Mouse (Mus musculus): ENCODE data around the gene 9130230L23Rik.

9130230L23Rik gene

DNA sequence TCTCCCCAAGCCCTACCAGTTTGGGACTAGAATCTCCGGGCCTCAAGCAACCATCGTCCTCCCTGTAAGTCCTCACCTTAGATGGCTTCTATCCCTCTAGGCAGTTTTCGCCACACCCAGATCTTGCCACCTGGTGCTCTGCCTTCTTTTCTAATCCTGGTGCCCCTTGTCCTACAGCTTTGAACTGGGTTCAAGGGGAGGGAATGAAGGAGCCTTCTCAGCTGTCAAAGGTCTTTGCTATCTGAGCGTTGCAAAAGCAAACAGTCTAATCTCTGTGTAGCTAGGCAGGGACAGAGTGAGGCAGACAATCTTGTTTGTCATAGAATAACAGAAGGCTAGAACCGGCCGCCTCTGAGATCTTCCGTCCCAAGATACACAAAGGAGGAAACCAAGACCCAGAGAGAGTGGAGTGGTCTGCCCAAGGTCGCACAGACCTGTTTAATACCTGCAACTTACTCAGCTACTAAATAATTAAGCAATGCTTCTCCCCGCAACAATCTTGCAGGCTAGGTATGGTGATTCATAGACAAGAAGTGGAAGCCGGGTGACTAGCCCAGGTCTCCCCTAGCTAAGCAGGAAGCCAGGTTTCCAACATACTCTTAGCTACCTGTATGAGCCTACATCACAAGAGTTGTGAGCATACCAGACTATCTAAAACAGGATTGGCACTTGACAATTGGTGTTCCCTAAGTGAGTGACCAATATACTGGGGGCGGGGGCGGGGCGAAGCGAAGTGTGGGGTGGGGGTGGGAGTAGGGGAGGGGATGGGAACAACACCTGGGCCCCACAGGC lies at the start of gene 9130230L23Rik:
Gene 9130230L23Rik, minus strand, starts transcription at position 152 of the 792 bp plus-strand sequence.
- no peak for TF ChIP-seq GATA4 (IDR thresholded peaks at IDR 0.05; ENCODE audit: insufficient replicate concordance, low read length)

DNA sequence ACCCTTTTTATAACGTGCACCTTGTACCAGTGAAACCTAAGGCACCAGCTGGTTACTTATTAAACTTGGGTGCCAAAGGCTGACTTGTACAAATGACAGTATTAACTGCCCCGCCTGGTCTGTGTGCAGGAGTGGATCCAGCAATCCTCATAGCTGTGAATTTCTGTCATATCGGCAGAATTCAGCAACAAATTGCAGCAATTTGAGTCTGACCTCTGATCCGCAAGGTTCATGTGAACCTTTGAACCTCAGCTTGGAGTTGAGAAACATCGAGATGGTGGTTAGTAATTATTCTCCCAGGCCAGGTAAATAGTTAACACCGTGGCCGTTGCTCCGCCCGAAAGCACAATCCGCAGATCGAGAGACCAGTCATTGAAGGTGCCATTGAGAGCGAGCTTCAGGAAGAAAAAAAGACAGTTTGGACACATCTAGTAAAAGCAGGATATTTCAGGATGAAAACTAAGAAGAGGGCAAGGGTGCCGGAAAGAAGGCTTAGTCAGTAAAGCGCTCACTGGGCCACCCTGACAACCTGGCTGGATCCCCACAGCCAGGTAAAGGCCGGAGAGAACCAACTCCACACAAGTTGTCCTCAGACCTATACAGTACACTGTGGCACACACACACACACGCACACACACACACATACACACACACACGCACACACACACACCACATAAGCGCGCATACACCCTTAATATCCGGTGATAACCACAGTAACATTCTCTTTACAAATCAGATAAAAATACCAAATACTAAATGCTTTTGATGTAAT lies 48.9 kb upstream of the 9130230L23Rik start:
- no peak for TF ChIP-seq GATA4 (IDR thresholded peaks at IDR 0.05; ENCODE audit: insufficient replicate concordance, low read length)

DNA sequence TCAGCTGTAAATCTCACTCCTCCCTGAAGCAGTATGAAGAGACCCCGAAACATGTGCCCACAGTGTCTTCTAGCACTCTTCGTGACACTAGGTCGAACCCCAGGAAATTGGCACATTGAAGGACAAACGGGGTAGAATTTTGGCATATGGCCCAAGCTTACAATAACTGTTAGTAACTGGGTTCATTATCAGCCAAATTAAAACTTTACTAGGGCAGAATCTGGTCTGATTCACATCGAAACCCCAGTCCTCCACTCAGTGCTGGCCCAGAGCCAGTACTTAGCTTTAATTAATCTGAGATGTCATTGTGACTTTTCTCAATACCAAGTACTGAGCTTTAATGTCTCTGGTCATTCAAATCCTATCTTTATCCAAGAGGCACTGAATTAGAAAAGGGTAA lies 46.8 kb upstream of the 9130230L23Rik start:
- TF ChIP-seq GATA4 (IDR thresholded peaks at IDR 0.05; ENCODE audit: insufficient replicate concordance, low read length), result no peak

DNA sequence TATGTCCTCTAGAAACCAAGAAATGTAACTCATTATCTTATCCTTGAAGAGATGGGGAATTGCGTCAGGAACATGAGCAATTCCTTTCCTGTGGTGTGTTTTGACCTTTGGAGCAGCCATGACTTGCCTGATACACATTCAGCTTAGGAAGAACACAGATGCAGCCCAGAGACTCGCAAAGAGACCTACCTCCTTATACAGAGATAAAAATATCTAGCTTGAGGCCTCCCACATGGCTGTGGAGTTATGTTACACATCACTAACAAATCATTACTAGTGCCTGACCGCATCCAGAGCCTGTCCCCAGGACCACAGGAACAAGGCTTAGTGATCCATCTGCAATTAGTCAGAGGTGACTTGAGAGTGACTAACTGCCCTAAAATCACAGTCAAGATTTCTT lies 42.3 kb upstream of the 9130230L23Rik start:
- TF ChIP-seq GATA4 (IDR thresholded peaks at IDR 0.05; ENCODE audit: insufficient replicate concordance, low read length), result no peak

DNA sequence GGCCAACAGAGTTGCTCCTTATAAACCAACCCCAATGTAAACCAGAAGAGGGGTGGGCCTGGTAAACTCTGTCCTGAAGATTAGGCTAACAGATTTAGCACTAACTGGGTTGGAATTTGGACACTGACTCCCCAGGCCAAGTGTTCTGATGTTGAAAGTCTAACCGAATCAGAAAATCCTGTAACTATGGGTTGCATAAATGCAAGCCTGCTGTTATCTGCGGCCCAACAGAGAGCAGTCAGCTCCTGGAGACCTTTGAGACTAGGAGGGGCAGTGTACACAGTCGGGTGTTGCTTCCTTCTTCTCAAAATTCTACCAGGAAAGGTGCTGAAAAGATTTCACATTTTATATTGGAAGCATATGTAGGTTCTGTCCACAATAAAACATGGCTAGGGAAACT lies 39.8 kb upstream of the 9130230L23Rik start:
- TF ChIP-seq GATA4 (IDR thresholded peaks at IDR 0.05; ENCODE audit: insufficient replicate concordance, low read length), result peak; percentile 92

DNA sequence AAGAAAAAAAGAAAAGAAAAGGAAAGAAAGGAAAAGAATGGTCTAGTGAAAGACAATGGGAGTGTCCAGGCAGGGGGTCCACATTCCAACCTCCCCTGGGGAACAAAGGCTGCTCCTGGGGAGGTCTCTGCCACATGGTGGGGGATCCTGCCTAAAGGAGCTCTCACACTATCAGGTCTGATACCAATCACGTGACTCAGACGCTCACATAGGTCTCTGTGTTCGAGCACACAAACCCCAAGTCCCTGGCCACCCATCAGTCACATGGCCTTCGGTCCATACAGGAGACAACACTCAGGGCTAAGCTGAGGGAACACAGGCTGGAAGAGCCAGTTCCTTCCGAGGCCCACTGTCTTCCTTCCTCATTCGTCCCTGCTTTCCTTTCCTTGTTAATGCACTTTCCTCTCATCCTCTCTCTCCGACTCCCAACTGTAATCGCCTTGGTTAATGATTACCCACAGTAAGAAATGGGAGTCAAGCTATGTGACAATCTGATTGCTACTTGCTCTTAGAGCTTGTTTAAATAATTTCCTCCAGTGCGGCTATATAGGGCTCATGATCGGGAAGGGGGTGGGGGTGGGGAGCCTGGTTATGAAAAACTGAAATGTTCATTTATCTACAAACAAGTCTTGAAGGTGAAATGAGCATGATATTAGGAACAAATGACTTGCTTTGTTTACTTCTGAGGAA lies 38.7 kb upstream of the 9130230L23Rik start:
- TF ChIP-seq GATA4 (IDR thresholded peaks at IDR 0.05; ENCODE audit: insufficient replicate concordance, low read length), result no peak

DNA sequence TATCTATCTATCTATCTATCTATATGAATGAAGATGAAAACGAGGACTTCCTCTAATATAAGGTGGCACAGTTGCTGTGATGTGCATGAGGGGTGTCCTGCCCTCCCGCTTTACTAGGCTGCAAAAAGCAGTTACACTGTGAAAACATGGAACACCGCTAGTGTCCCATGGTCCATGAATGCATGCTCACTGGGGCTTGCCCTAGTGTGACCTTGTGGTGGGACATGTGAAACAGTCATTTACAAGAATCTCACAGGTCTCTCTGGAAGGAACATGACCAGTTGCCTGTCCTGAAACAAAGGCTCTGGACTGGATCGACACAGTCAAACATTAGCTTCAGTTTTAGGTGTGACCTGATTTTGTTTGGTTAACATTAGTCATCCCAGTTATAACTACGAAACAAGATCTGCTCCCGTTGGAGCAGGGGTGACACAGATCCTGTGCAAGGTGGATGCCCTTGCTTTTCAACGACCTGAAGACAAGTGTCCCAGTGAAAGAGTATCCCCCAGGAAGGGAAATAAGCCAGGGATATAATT lies 36.7 kb upstream of the 9130230L23Rik start:
- TF ChIP-seq GATA4 (IDR thresholded peaks at IDR 0.05; ENCODE audit: insufficient replicate concordance, low read length), result no peak

DNA sequence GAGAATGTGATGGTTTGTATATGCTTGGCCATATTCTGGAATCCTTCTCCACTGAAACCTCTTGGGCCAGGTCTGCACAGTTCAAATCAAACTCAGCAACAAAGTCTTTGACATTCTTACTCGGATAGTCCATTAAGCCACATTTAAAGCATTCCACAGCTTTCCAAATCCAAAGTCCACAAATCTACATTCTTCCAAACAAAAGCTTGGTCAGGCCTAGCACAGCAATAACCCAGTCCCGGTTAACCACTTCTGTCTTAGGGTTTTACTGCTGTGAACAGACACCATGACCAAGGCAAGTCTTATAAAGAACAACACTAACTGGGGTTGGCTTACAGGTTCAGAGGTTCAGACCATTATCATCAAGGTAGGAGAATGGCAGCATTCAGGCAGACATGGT lies 35.7 kb upstream of the 9130230L23Rik start:
- TF ChIP-seq GATA4 (IDR thresholded peaks at IDR 0.05; ENCODE audit: insufficient replicate concordance, low read length), result no peak

DNA sequence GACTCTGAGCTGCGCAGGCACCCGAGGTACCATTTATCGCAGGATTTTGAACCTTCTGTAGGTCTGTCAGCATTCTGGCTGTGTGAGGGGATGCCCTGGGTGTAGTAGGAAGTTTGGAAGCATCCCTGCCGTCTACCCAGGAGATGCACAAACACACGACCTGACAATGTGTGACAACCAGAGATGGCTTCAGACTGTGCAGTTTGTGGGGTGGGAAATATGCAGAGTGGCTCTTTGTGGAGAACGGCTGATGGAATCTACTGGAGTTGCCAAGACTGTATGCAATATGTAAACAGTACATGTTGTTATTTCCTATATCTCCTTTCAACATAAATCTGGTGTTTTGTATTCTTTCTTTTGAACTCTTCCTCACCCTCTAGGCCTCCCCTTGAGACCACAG lies 33.0 kb upstream of the 9130230L23Rik start:
- no peak for TF ChIP-seq GATA4 (IDR thresholded peaks at IDR 0.05; ENCODE audit: insufficient replicate concordance, low read length)

DNA sequence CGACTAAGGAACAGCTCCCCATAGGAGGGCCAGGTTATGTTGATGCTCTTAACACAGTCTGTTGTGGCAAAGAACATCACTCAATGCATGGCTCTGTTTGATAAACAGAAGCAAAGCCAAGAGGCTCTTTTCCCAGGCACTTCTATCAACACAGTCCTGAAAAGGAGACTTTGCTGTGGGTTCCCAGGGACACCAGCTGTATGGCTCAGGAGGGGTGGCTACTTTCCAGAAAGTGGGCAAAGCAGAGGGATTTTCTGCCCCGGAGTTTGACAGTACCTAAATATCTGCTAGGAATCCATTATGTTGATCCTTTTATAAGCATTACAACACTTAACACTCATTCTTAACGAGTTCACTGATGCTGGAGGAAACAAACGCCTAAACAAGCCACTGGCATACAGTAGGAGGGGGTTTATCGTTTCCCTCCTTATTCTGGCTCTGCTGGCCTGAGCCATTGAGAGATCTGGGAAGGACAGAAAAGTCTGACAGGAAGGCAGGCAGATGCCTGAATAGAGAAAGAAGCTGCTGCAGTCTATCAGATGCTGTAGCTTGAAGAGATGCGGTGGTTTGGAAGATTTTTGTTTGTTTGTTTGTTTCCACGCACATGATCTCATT lies 32.5 kb upstream of the 9130230L23Rik start:
- TF ChIP-seq GATA4 (IDR thresholded peaks at IDR 0.05; ENCODE audit: insufficient replicate concordance, low read length), result no peak

DNA sequence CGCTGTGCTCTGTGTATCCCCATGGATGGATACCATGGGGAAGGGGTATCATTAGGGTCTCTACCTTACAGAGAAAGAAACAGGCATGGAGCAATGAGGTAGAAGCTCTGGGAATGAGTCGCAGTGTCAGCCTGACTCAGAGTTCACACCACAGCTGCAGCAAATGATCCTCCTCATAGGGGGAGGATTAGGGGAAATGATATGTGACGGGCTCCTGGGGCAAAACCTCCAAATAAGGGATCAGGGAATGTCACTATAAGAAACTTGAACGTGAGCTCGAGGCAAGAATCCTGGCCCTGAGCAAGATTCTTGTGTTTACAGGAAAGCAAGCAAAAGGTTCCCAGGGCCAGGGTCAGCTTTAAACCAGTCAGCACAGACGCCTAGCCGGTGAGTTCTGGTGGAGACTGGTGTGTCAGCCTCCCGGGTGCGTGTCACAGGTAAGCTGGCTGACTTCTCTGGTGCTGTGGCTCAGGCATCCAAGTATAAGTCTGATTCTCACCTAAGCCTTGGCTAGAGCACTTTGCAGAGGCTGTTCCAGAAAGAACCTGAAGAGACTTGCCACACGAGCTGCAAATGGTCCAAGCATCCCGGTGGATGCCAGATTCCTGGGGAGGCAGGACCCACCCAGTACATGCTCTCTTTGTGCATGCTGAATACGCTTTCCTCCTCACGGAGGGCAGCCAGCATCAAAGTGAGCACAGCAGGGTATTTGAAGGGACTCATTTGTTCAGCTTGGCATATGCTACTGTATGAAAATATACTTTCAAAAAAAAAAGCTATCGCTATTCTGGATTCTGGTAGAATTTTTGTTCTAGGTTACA lies 30.5 kb upstream of the 9130230L23Rik start:
- TF ChIP-seq GATA4 (IDR thresholded peaks at IDR 0.05; ENCODE audit: insufficient replicate concordance, low read length), result no peak

DNA sequence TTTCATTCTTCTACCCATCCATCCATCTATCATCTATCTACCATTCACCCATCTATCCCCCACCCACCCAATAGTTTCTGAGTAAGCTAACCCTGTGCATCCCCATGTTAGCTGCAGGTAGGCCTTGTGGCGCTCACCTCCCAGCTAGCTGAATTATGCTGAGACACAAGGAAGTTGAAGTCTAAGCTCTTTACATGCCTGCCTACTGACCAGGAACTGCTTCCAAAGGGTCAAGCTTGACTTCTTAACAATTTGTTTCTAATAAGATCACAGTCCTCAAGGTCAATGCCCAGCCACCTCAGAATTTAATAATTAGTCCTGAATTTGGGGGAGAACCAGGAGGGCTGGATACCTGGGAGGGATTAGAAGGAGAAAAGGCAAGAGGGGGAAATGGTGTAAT lies 28.7 kb upstream of the 9130230L23Rik start:
- TF ChIP-seq GATA4 (IDR thresholded peaks at IDR 0.05; ENCODE audit: insufficient replicate concordance, low read length), result no peak

DNA sequence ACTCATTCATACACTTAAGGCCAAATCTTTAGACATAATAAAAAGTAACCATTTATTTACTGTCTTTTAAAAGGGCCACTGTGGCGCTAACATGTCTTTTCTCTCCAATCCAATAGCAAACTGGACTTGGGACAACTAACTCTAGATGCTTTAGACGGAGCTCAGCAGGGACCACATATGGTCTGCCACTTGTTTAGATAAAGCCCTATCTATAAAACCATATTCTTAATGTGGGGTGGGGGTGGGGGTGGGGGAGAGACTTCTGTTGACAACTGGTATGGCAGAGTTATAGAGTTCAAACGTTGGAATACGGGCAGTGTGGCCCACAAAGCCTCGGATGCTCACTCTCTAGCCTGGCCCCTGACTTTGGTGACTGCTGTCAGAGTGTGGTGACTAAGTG lies 27.6 kb upstream of the 9130230L23Rik start:
- no peak for TF ChIP-seq GATA4 (IDR thresholded peaks at IDR 0.05; ENCODE audit: insufficient replicate concordance, low read length)

DNA sequence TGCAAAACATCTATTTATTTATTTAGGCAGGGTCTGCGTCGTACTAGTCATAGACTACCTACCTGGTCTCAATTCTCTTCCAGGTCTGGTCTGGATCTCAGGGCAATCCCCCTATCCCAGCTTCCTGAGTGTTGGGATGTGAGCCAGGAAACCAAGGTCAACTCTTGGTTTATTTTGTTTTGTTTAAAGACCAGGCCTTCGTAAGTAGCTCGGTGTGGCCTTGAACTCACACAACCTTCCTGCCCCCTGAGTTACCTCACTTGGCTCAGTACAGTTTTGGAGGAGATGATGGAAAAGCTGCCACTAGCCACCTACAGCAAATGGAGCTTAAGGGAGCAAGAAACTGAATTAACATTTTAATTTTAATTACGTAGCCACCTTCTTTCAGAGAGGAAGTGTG lies 24.1 kb upstream of the 9130230L23Rik start:
- TF ChIP-seq GATA4 (IDR thresholded peaks at IDR 0.05; ENCODE audit: insufficient replicate concordance, low read length), result no peak

Data from liver, adult (tissue).